Mouse (Mus musculus) limb, embryonic 15.5 days (tissue): ENCODE results near the gene Dlec1. TPM values are rescaled to one million over a fixed set of nuclear protein-coding genes. Genes with fewer than 3 reads are reported as not detected.

ENCODE experiments used
- ATAC-seq: fragments of 200-750 bp; cut with Nextera tagmentation; 2 replicates; pipeline ENCODE4 v1.8.0; 2017; ENCODE audit warnings: low read depth, moderate TSS enrichment; ENCODE audit not compliant: insufficient number of reproducible peaks, low FRiP score, low TSS enrichment
- H3K27ac ChIP-seq: fragments of 300-500 bp; sonication (generic); 2 replicates; pipeline ENCODE4 v1.5.1; 2015; ENCODE audit warnings: moderate library complexity, mild to moderate bottlenecking, inconsistent platforms
- H3K27me3 ChIP-seq: fragments of 300-500 bp; sonication (generic); 2 replicates; pipeline ENCODE4 v1.6.1; 2015; ENCODE audit warnings: inconsistent platforms
- H3K36me3 ChIP-seq: fragments of 300-500 bp; sonication (generic); 2 replicates; pipeline ENCODE4 v1.6.1; 2015; ENCODE audit warnings: inconsistent platforms
- H3K4me1 ChIP-seq: fragments of 300-500 bp; sonication (generic); 2 replicates; pipeline ENCODE4 v1.6.1; 2015; ENCODE audit warnings: inconsistent platforms
- H3K4me2 ChIP-seq: fragments of 300-500 bp; sonication (generic); 2 replicates; pipeline ENCODE4 v1.6.1; 2015; ENCODE audit warnings: mild to moderate bottlenecking, inconsistent platforms
- H3K4me3 ChIP-seq: fragments of 300-500 bp; sonication (generic); 2 replicates; pipeline ENCODE4 v1.5.1; 2015; ENCODE audit warnings: mild to moderate bottlenecking, inconsistent platforms
- H3K9ac ChIP-seq: fragments of 300-500 bp; sonication (generic); 2 replicates; pipeline ENCODE4 v1.6.1; 2015; ENCODE audit warnings: inconsistent platforms
- H3K9me3 ChIP-seq: fragments of 300-500 bp; sonication (generic); 2 replicates; pipeline ENCODE4 v1.6.1; 2016; ENCODE audit warnings: inconsistent platforms
- WGBS: fragments of 180-500 bp; shearing (Covaris S2); methylation state at CpG from one replicate; pipeline ENCODE4 v1.1.7; 2015; 5-methylcytosine and 5-hydroxymethylcytosine counted together
- polyA plus RNA-seq: library from polyadenylated mRNA; unstranded; fragments of >200 nt; fragmentation: Nextera tagmentation; extraction: Ambion mirVana; gene quantifications from 2 replicates; pipeline ENCODE4 v1.2.1, GENCODE M21; 2015

The Dlec1 gene
- polyA plus RNA-seq, 1 experiment from 2014 or later = 0.38 TPM

DNA sequence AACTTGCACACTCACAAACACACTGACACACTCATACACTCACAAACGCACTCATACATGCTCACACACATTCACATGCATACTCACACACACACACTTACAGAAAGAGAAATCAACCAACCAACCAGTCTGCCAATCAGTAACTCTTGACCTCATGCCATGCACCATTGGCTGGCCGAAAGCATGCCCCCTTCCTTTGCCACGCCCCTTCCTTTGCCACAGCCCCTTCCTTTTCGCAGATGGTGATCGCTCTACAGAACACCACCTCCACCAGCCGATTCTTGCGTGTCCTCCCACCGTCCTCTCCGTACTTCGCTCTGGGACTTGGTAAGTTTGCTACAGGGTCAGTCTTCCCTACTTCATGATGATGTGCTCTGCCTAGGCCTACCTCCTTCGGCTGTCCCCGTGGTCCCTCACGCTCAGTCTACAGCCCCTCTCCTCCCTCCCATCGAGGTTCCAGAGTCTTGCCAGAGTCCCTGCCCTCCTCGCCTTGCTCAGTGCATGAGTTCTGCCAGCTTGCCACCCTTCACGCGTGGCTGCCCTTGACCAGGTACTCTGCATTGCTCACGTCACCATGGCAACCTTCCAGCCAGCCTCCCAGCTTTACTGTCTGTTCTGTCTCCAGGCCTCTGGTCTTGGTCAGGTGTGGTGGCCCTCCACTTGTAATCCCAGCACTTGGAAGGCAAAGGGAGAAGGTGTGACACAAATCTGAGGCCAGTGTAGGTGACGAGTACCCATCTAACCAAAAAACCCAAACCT, 17.3 kb downstream of the Dlec1 start:
- H3K27me3 ChIP-seq = no peaks in the 10 kb centered on the region
- H3K36me3 ChIP-seq = no peaks in the 10 kb centered on the region
- no peak overlapping the region for H3K4me3 ChIP-seq
- H3K4me2 ChIP-seq = no peak overlapping the region
- no peaks in the 10 kb centered on the region for H3K9me3 ChIP-seq
- H3K9ac ChIP-seq = no peak overlapping the region
- H3K27ac ChIP-seq = no peak overlapping the region
- 0 out of 2 replicates have a peak, but pooled peaks cover 3% of the 10 kb centered on the region for H3K4me1 ChIP-seq
- ATAC-seq = no peak
- WGBS = 90% methylated on average over 19 of the region's 19 CpGs

DNA sequence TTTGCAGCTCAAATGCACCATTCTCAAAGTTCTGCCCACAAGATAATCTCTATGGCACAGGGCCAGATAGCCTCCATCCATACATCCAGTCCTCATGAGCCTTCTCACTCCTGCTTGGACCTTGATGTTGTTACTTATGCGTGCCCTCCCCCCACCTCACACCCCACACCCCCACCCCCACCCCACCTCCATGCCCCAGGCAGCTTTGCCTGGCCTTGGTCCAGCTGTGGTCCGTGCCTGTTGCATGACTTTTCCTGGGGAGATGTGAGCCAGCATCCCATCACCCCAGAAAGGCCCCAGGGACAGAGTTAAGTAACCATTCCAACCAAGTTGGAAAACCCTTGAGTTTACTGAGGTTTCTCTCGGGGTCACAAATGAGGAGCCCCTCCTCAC, 17.9 kb downstream of the Dlec1 start:
- no peak overlapping the region for H3K4me2 ChIP-seq
- H3K4me1 ChIP-seq = 0 out of 2 replicates have a peak, but pooled peaks cover 3% of the 10 kb centered on the region
- no peak overlapping the region for H3K4me3 ChIP-seq
- no peaks in the 10 kb centered on the region for H3K9me3 ChIP-seq
- H3K27ac ChIP-seq = no peak overlapping the region
- H3K36me3 ChIP-seq = no peaks in the 10 kb centered on the region
- H3K9ac ChIP-seq = no peak overlapping the region
- no peaks in the 10 kb centered on the region for H3K27me3 ChIP-seq
- ATAC-seq = no peak
- 42% methylated on average over 3 of the region's 3 CpGs for WGBS

DNA sequence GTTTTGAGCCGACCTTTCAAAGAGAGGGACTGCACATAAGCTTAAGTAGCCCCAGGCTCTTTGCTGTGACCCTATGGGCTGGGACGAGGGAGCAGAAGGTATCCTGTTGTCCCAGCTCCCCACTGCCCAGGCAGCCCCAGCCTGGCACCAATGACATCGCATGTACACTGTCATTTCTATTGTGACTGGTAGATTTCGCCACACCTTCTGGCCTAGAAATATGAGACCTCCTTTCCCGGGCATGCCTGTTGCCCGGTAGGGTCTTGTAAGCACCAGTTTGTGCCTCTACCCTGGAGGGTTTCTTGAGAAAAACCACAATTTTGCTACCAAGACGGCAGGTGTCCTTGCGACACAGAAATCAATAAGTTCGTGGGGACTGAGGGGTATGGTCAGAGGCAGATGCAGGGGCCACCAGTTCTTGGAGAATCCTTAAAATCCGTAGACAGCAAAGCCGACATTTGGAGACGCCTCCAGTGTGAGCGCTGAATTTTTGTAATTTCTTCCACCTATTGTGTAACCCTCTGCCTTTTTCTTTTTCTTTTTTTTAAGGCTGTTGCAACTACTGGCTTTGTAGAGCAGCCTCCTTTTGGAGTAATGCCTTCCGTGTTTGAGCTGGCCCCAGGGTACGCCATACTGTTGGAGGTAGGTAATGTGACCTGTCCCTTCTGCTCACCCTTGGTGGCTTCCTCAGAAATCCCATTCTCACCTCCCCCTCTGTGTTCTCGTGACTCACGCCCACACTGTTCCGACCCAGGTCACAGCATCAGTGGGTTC, 20.5 kb downstream of the Dlec1 start:
- ATAC-seq = no peak
- H3K36me3 ChIP-seq = no peaks in the 10 kb centered on the region
- 75% methylated on average over 18 of the region's 18 CpGs for WGBS

DNA sequence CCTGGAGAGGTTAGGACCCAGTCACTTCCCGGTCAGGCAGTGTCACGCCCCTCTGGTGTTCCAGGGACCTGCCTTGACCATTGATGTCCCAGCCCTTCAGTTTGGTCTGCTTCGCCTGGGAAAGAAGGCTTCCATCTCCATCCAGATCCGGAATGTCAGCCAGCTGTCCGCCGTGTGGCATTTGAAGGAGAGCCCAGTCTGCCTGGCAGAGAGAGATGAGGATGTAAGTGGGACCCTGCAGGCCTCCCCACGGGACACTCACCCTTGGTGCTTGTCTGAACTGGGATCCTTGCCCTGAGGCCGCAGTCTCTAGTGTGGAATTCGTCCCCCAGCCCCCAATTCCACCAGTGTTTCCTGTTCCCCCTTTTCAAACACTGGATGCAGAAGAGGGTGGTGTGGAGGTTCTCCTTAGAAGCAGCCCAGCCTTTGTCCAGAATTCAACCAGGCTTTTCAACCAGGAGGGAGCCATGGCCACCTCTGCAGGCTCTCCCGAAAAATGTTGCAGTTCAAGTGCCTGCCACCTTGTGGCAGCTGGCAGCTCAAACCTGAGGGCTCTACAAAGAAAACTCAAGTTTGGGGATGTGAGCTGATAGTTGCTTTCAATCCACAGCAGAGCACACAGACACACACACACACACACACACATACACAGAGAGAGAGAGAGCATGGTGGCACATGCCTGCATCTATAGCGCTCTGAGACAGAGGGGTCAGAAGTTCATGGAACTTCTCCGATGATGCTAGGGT, 26.3 kb downstream of the Dlec1 start:
- Histone ChIP-seq H3K4me2 (no peak overlapping the region), H3K4me3 (no peak overlapping the region), H3K27me3 (no peaks in the 10 kb centered on the region), H3K9me3 (no peaks in the 10 kb centered on the region), H3K9ac (no peak overlapping the region), H3K4me1 (no peaks in the 10 kb centered on the region), H3K27ac (no peak overlapping the region), H3K36me3 (no peaks in the 10 kb centered on the region)
- no peak for ATAC-seq
- WGBS = 79% methylated on average over 12 of the region's 12 CpGs

More for the DNA sequence above, 20.5 kb downstream of the Dlec1 start:
- Histone ChIP-seq H3K9ac (no peak overlapping the region), H3K27me3 (no peaks in the 10 kb centered on the region), H3K27ac (no peak overlapping the region), H3K4me1 (0 out of 2 replicates have a peak, but pooled peaks cover 3% of the 10 kb centered on the region), H3K4me3 (no peak overlapping the region), H3K9me3 (no peaks in the 10 kb centered on the region), H3K4me2 (no peak overlapping the region)

DNA sequence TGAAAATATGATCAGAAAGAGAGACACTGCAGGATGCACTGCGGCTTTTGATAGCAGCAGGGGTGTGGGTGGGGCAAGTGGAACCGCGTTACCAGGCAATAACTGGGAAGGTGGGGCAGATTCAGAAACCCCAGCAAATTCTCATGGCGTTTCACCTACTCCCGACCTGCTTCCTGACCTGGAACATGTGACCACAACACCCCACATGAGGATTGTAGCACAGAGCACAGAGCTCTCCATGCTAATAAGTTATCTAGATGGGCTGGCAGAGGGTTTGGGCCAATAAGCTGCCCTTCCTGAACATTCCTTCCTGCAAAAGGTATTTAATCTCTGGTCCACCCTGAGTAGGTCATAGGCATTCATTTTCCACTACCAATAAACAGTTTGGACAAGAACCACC, 28.4 kb downstream of the Dlec1 start:
- Histone ChIP-seq H3K9ac (no peak overlapping the region), H3K27me3 (no peaks in the 10 kb centered on the region), H3K4me1 (no peaks in the 10 kb centered on the region), H3K27ac (no peak overlapping the region), H3K9me3 (no peaks in the 10 kb centered on the region), H3K4me3 (no peak overlapping the region), H3K36me3 (no peaks in the 10 kb centered on the region), H3K4me2 (no peak overlapping the region)
- no peak for ATAC-seq
- WGBS = 43% methylated on average over 5 of the region's 5 CpGs

DNA sequence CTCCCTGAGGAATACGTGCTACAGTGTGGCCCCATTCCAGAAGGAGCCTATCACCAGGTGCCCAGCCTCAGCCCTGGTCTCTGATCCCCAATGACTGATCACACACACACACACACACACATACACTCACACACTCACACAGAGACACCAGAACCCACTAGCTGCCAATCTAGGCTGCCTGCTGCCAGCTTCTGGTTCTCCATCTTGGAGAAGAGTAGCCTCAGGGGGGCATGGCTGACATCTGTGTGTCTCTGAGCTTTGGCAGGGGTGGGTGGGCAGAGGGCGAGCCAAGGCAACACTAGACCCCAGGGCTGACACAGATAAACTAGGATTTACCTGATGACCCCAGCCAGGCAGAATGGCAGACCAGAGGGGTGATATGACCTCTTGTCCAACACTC, 36.6 kb downstream of the Dlec1 start:
- H3K4me2 ChIP-seq = no peak overlapping the region
- no peaks in the 10 kb centered on the region for H3K27me3 ChIP-seq
- no peak overlapping the region for H3K9ac ChIP-seq
- H3K9me3 ChIP-seq = no peaks in the 10 kb centered on the region
- H3K27ac ChIP-seq = no peak overlapping the region
- H3K4me1 ChIP-seq = no peaks in the 10 kb centered on the region
- no peak for ATAC-seq
- 65% methylated on average over 2 of the region's 2 CpGs for WGBS
- no peak overlapping the region for H3K4me3 ChIP-seq
- H3K36me3 ChIP-seq = no peaks in the 10 kb centered on the region

DNA sequence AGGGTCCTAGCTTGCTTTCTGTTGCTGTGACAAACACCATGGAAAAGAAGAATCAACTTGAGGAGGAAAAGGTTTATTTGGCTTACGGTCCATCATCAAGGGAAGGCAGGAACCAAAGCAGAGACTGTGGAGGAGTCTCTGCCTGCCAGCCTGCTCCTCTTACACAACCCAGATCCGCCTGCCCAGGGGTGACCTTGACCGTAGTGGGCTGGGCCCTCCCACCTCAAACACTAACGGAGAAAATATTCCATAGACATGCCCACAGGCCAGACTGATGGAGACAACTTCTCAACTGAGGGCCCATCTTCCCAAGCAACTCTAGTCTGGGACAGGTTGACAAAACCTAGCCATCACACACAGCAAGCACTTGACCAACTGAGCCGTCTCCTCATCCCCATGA, 39.8 kb downstream of the Dlec1 start:
- Histone ChIP-seq H3K9me3 (no peaks in the 10 kb centered on the region), H3K27me3 (no peaks in the 10 kb centered on the region), H3K36me3 (no peaks in the 10 kb centered on the region), H3K27ac (no peak overlapping the region), H3K4me2 (no peak overlapping the region), H3K4me1 (no peaks in the 10 kb centered on the region), H3K9ac (no peak overlapping the region), H3K4me3 (no peak overlapping the region)
- no peak for ATAC-seq
- 86% methylated on average over 5 of the region's 5 CpGs for WGBS

DNA sequence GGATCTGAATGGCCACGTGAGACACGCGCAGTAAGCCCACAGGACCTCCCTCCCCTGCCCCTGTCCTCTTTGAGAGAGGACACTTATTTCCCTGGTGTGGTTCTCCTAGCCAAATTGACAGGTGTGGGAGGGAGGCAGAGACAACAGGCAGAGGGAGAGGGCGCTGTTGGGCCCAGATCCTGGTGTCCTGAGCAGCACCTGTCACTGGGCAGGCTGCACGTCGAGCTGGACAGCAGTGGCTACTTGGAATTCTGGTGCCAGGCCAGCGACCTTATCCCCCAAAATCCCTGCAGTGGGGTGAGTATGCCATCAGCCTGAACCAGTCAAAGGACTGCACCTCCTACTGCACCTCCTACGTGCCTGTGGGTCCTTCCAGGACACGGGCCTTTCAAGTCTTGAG, 41.1 kb downstream of the Dlec1 start:
- Histone ChIP-seq H3K4me1 (no peaks in the 10 kb centered on the region), H3K27me3 (no peaks in the 10 kb centered on the region), H3K36me3 (no peaks in the 10 kb centered on the region), H3K27ac (no peak overlapping the region), H3K9me3 (no peaks in the 10 kb centered on the region), H3K4me3 (no peak overlapping the region), H3K9ac (no peak overlapping the region), H3K4me2 (no peak overlapping the region)
- ATAC-seq = no peak
- WGBS = 79% methylated on average over 9 of the region's 9 CpGs

DNA sequence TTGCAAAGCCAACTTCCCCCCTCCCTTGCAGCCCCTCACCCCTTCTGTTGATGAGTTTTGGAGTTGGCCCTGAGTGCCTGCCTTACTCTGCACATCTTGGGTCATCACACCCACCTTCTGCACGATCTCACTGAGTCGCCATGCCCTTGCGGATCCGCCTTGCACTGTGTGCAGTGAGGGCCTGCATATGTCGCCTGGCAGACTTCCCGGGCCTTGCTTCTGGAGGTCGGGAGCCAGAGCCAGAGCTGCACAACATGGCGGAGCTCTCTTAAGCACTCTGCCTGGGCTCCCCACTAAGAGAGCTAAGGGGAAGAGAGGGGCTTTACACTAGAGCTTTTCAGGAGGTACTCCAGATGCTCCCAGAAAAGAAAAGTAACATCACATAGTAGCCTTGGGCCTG, 42.4 kb downstream of the Dlec1 start:
- no peaks in the 10 kb centered on the region for H3K27me3 ChIP-seq
- no peaks in the 10 kb centered on the region for H3K36me3 ChIP-seq
- no peak overlapping the region for H3K9ac ChIP-seq
- no peak overlapping the region for H3K27ac ChIP-seq
- H3K9me3 ChIP-seq = no peaks in the 10 kb centered on the region
- WGBS = 87% methylated on average over 8 of the region's 8 CpGs
- H3K4me3 ChIP-seq = no peak overlapping the region
- no peak overlapping the region for H3K4me2 ChIP-seq
- no peak for ATAC-seq
- no peaks in the 10 kb centered on the region for H3K4me1 ChIP-seq

DNA sequence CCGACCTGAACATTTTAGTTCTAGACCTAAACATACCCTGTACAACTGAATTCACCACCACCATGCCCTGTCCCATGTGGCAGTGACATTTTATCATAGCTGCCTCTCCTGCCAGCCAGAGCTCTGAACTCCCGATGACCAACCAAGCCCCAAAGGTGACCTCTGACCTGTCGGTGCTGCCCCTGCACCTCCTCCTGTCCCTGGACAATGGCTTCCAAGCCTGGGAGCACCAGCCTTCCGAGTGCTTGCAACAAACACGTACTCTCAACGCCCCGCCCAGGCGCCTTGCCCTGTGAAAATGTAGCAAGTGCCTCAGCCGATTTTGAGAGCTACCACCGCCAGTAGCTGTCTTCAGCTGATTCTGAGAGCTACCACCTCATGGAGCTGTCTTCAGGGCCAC, 42.9 kb downstream of the Dlec1 start:
- WGBS = 67% methylated on average over 10 of the region's 10 CpGs
- Histone ChIP-seq H3K9ac (no peak overlapping the region), H3K27me3 (no peaks in the 10 kb centered on the region), H3K9me3 (no peaks in the 10 kb centered on the region), H3K27ac (no peak overlapping the region), H3K4me1 (no peaks in the 10 kb centered on the region), H3K4me2 (no peak overlapping the region), H3K4me3 (no peak overlapping the region), H3K36me3 (no peaks in the 10 kb centered on the region)
- no peak for ATAC-seq

DNA sequence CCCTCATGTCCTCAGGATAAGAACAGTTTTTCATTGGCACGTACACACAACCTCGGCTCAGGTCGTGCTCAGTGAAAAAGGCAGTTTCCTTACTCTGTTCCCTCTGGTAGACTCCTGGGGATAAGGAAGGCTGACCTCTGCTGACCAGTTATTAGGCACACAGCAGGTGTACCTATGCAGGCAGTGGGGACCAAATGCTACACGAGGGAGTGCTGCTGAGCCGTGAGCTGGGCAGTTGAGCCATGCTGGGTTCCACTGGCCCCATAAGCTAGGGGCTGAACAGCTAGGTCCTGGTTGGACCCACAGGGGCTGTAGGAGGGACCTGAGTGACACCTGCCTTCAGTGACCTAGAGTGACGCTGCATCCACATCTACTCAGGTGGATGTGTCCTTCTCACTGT, 43.4 kb downstream of the Dlec1 start:
- no peak overlapping the region for H3K9ac ChIP-seq
- H3K36me3 ChIP-seq = no peaks in the 10 kb centered on the region
- ATAC-seq = no peak
- no peak overlapping the region for H3K4me2 ChIP-seq
- no peaks in the 10 kb centered on the region for H3K4me1 ChIP-seq
- H3K4me3 ChIP-seq = no peak overlapping the region
- WGBS = 70% methylated on average over 6 of the region's 6 CpGs
- no peak overlapping the region for H3K27ac ChIP-seq
- no peaks in the 10 kb centered on the region for H3K9me3 ChIP-seq
- no peaks in the 10 kb centered on the region for H3K27me3 ChIP-seq
